In genomic region chr2:172042125-172042524, GRCm38 (mm10) we compare ENCODE assay signal across 7 mouse cellular contexts. TPM values are rescaled to one million over a fixed set of nuclear protein-coding genes. Genes with fewer than 3 reads are reported as not detected.
DNase-seq lines count a peak whose midpoint lies in the region; ATAC-seq lines count a peak whose summit lies in the region.

No protein-coding gene starts in this region.

- H3K9me3 ChIP-seq in heart, embryonic 10.5 days = no peaks in the 10 kb centered on the region
- no peaks in the 10 kb centered on the region for H3K9me3 ChIP-seq in limb, embryonic 11.5 days (ENCODE audit: control insufficient read depth, low read length)
- no peaks in the 10 kb centered on the region for H3K9me3 ChIP-seq in midbrain, embryonic 16.5 days (replicated peaks; ENCODE audit: control insufficient read depth, low read length, poor library complexity, severe bottlenecking)

- H3K4me3 ChIP-seq in heart, embryonic 10.5 days = peak overlapping the region; percentile 59
- H3K4me3 ChIP-seq in limb, embryonic 11.5 days (ENCODE audit: low read depth, low read length) = peak overlapping the region; percentile 32
- peak overlapping the region; percentile 61 for H3K4me3 ChIP-seq in midbrain, embryonic 16.5 days (ENCODE audit: low read depth, low read length)

- under 1% methylated on average over 34 of the region's 34 CpGs for WGBS in heart, embryonic 10.5 days
- under 1% methylated on average over 32 of the region's 34 CpGs for whole genome bisulfite sequencing in limb, embryonic 11.5 days
- 1% methylated on average over 24 of the region's 34 CpGs for WGBS in midbrain, embryonic 16.5 days

- no peak overlapping the region for H3K9ac ChIP-seq in limb, embryonic 11.5 days (ENCODE audit: low read length)
- H3K9ac ChIP-seq in midbrain, embryonic 16.5 days (ENCODE audit: low read depth, low read length) = peak overlapping the region; percentile 77

- H3K36me3 ChIP-seq in heart, embryonic 10.5 days = no peaks in the 10 kb centered on the region
- H3K36me3 ChIP-seq in limb, embryonic 11.5 days (ENCODE audit: control insufficient read depth, insufficient read depth, low read length) = no peaks in the 10 kb centered on the region
- no peaks in the 10 kb centered on the region for H3K36me3 ChIP-seq in midbrain, embryonic 16.5 days (ENCODE audit: control insufficient read depth, insufficient read depth, low read length)

- ATAC-seq in limb, embryonic 11.5 days (ENCODE audit: insufficient number of reproducible peaks, low FRiP score, low TSS enrichment, low read depth) = 0 out of 2 replicates have a peak, but pooled peaks have one; percentile 68
- ATAC-seq in midbrain, embryonic 16.5 days = peak; percentile 73; the same call in 1 of the 2 replicates

- DNase-seq in adrenal gland, postnatal 25 days = peak; percentile 89
- peak; percentile 88 for DNase-seq in embryo, embryonic 9.5 days (ENCODE audit: extremely low spot score)
- peak; percentile 93 for DNase-seq in heart, embryonic 10.5 days (ENCODE audit: low spot score)
- DNase-seq in kidney, adult 9 months = peak; percentile 63
- DNase-seq in limb, embryonic 11.5 days (ENCODE audit: low spot score) = peak; percentile 95
- peak; percentile 82 for DNase-seq in testis, postnatal 14 days (ENCODE audit: low spot score)

- H3K27ac ChIP-seq in heart, embryonic 10.5 days = no peak overlapping the region
- H3K27ac ChIP-seq in limb, embryonic 11.5 days (replicated peaks; ENCODE audit: low read depth, low read length) = no peak overlapping the region
- peak overlapping the region; percentile 77 for H3K27ac ChIP-seq in midbrain, embryonic 16.5 days (ENCODE audit: low read length)

- peak overlapping the region; percentile 57 for H3K4me2 ChIP-seq in limb, embryonic 11.5 days (ENCODE audit: low read depth, severe bottlenecking)
- peak overlapping the region; percentile 96 for H3K4me2 ChIP-seq in midbrain, embryonic 16.5 days (ENCODE audit: low read length)

- H3K27me3 ChIP-seq in heart, embryonic 10.5 days (ENCODE audit: insufficient read depth, poor library complexity, severe bottlenecking) = peaks cover 62% of the 10 kb centered on the region
- H3K27me3 ChIP-seq in limb, embryonic 11.5 days (ENCODE audit: control insufficient read depth, insufficient read depth, low read length) = peaks cover 32% of the 10 kb centered on the region
- peaks cover 15% of the 10 kb centered on the region for H3K27me3 ChIP-seq in midbrain, embryonic 16.5 days (ENCODE audit: control insufficient read depth, insufficient read depth, low read depth, low read length)

- H3K4me1 ChIP-seq in heart, embryonic 10.5 days = peaks cover 34% of the 10 kb centered on the region
- peaks cover 4% of the 10 kb centered on the region; the same call in 1 of the 2 replicates for H3K4me1 ChIP-seq in limb, embryonic 11.5 days (ENCODE audit: control insufficient read depth, insufficient read depth, low read length)
- peaks cover 19% of the 10 kb centered on the region for H3K4me1 ChIP-seq in midbrain, embryonic 16.5 days (ENCODE audit: control insufficient read depth, insufficient read depth, low read length)

RNA-seq across cellular contexts. Expression of gene Cbln4, which starts 1.1 kb away (rescaled TPM):
- total RNA-seq in adrenal gland, postnatal 25 days (2021) = not detected in 2 replicates
- 0.35 and 0.51 TPM in 2 replicates for polyA plus RNA-seq in heart, embryonic 10.5 days (2016; fragmentation: Nextera tagmentation; extraction: Ambion mirVana)
- 5.8 and 7.3 TPM in 2 replicates for polyA plus RNA-seq in limb, embryonic 11.5 days (2014; fragmentation: Nextera tagmentation; extraction: Ambion mirVana)
- polyA plus RNA-seq in midbrain, embryonic 16.5 days (2015; fragmentation: Nextera tagmentation; extraction: Ambion mirVana) = 49.8 and 64.9 TPM in 2 replicates
